8 mouse cellular contexts compared by ENCODE assay signal in genomic region chr6:53818264-53818731, GRCm38 (mm10). TPM values are rescaled to one million over a fixed set of nuclear protein-coding genes. Genes with fewer than 3 reads are reported as not detected.
DNase-seq lines count a peak whose midpoint lies in the region; ATAC-seq and TF ChIP-seq lines count a peak whose summit lies in the region.

No protein-coding gene starts in this region.

- peak overlapping the region; percentile 40 for H3K4me3 ChIP-seq in cortical plate, adult 2 months (ENCODE audit: insufficient read depth, low read length)
- H3K4me3 ChIP-seq in intestine, embryonic 14.5 days (ENCODE audit: low read depth, low read length) = peak overlapping the region; percentile 56
- H3K4me3 ChIP-seq in limb, embryonic 10.5 days = peak overlapping the region; percentile 76
- H3K4me3 ChIP-seq in stomach, embryonic 14.5 days (ENCODE audit: low read depth, low read length) = peak overlapping the region; percentile 68

- WGBS in intestine, embryonic 14.5 days = under 1% methylated on average over 42 of the region's 42 CpGs
- WGBS in limb, embryonic 10.5 days = 1% methylated on average over 42 of the region's 42 CpGs
- WGBS in stomach, embryonic 14.5 days = under 1% methylated on average over 42 of the region's 42 CpGs

- H3K9me3 ChIP-seq in intestine, embryonic 14.5 days (ENCODE audit: control insufficient read depth, low read length) = no peaks in the 10 kb centered on the region
- H3K9me3 ChIP-seq in limb, embryonic 10.5 days (replicated peaks) = no peaks in the 10 kb centered on the region
- H3K9me3 ChIP-seq in stomach, embryonic 14.5 days (ENCODE audit: control insufficient read depth, low read depth, low read length) = no peaks in the 10 kb centered on the region

- no peak for TF ChIP-seq POLR2A in cortical plate, adult 2 months (IDR thresholded peaks at IDR 0.05; ENCODE audit: extremely low read depth, insufficient read depth, low read length)

- DNase-seq in adrenal gland, postnatal 25 days = peak; percentile 89
- DNase-seq in gastrocnemius, postnatal 10 days = peak; percentile 88
- DNase-seq in intestine, embryonic 14.5 days (ENCODE audit: low spot score) = no peak
- peak; percentile 80 for DNase-seq in limb, embryonic 10.5 days (ENCODE audit: low spot score)
- peak; percentile 71 for DNase-seq in mesoderm, embryonic 11.5 days (ENCODE audit: low read depth, low spot score)

- H3K9ac ChIP-seq in intestine, embryonic 14.5 days (ENCODE audit: low read length) = peak overlapping the region; percentile 57
- peak overlapping the region; percentile 56 for H3K9ac ChIP-seq in stomach, embryonic 14.5 days (replicated peaks; ENCODE audit: low read depth, low read length)

- H3K4me2 ChIP-seq in intestine, embryonic 14.5 days (ENCODE audit: low read length) = peak overlapping the region; percentile 88
- H3K4me2 ChIP-seq in stomach, embryonic 14.5 days (replicated peaks; ENCODE audit: low read depth, low read length) = peak overlapping the region; percentile 47

- peak; percentile 22; the same call in 1 of the 2 replicates for ATAC-seq in intestine, embryonic 14.5 days (replicated peaks; ENCODE audit: low FRiP score, low TSS enrichment, low read depth)
- ATAC-seq in stomach, embryonic 14.5 days (ENCODE audit: insufficient number of reproducible peaks, insufficient read depth, low FRiP score, low read depth) = no peak
- ATAC-seq in monocyte, adult 5-6 weeks (replicated peaks; ENCODE audit: insufficient number of reproducible peaks, low FRiP score, low TSS enrichment, poor library complexity, severe bottlenecking) = no peak

- TF ChIP-seq CTCF in cortical plate, adult 2 months (IDR thresholded peaks at IDR 0.05; ENCODE audit: extremely low read depth, insufficient read depth, low read length) = peak; percentile 23; the same call in 1 of the 2 replicates

- no peaks in the 10 kb centered on the region for H3K36me3 ChIP-seq in intestine, embryonic 14.5 days (ENCODE audit: control insufficient read depth, insufficient read depth, low read length)
- peaks cover 50% of the 10 kb centered on the region for H3K36me3 ChIP-seq in limb, embryonic 10.5 days
- no peaks in the 10 kb centered on the region for H3K36me3 ChIP-seq in stomach, embryonic 14.5 days (ENCODE audit: control insufficient read depth, insufficient read depth, low read length)

- peaks cover 43% of the 10 kb centered on the region for H3K27me3 ChIP-seq in intestine, embryonic 14.5 days (replicated peaks; ENCODE audit: control insufficient read depth, insufficient read depth, low read length)
- peaks cover 19% of the 10 kb centered on the region for H3K27me3 ChIP-seq in limb, embryonic 10.5 days (ENCODE audit: low read depth, poor library complexity, severe bottlenecking)
- H3K27me3 ChIP-seq in stomach, embryonic 14.5 days (ENCODE audit: control insufficient read depth, insufficient read depth, low read length) = no peaks in the 10 kb centered on the region

- 0 out of 2 replicates have a peak, but pooled peaks cover 1% of the 10 kb centered on the region for H3K4me1 ChIP-seq in cortical plate, adult 2 months (ENCODE audit: control insufficient read depth, insufficient read depth, low read length)
- peaks cover 26% of the 10 kb centered on the region for H3K4me1 ChIP-seq in intestine, embryonic 14.5 days (replicated peaks; ENCODE audit: control insufficient read depth, insufficient read depth, low read length)
- H3K4me1 ChIP-seq in limb, embryonic 10.5 days = peaks cover 58% of the 10 kb centered on the region
- peaks cover 12% of the 10 kb centered on the region; the same call in 1 of the 2 replicates for H3K4me1 ChIP-seq in stomach, embryonic 14.5 days (ENCODE audit: control insufficient read depth, insufficient read depth, low read length)

- no peak overlapping the region; the same call in 1 of the 2 replicates for H3K27ac ChIP-seq in cortical plate, adult 2 months (ENCODE audit: insufficient read depth, low read length)
- H3K27ac ChIP-seq in intestine, embryonic 14.5 days (ENCODE audit: low read depth) = no peak overlapping the region
- peak overlapping the region; percentile 99 for H3K27ac ChIP-seq in limb, embryonic 10.5 days
- no peak overlapping the region for H3K27ac ChIP-seq in stomach, embryonic 14.5 days (ENCODE audit: low read length)

RNA-seq across cellular contexts. Expression of gene Tril, which starts 2.3 kb away (rescaled TPM):
- 6.3 and 8.1 TPM in 2 replicates for total RNA-seq in adrenal gland, postnatal 25 days (2021)
- 27.7 and 28.1 TPM in 2 replicates for polyA plus RNA-seq in cortical plate, adult 2 months (2012; rRNA removed)
- total RNA-seq in gastrocnemius, postnatal 10 days (2021) = 10 to 100 TPM; 16.8 to 18.1 TPM
- polyA plus RNA-seq in intestine, embryonic 14.5 days (2014; fragmentation: Nextera tagmentation; extraction: Ambion mirVana) = 15.9 and 16.5 TPM in 2 replicates
- polyA plus RNA-seq in limb, embryonic 10.5 days (2016; fragmentation: Nextera tagmentation; extraction: Ambion mirVana) = 86.9 and 97.3 TPM in 2 replicates
- 24.0 TPM in 2 replicates for polyA plus RNA-seq in stomach, embryonic 14.5 days (2014; fragmentation: Nextera tagmentation; extraction: Ambion mirVana)
- not detected in 3 replicates for total RNA-seq in monocyte, adult 5-6 weeks (2017)
